In genomic region chr1:55029446-55029845, GRCm38 (mm10) we compare ENCODE assay signal across 17 mouse cellular contexts. TPM values are rescaled to one million over a fixed set of nuclear protein-coding genes. Genes with fewer than 3 reads are reported as not detected.
DNase-seq lines count a peak whose midpoint lies in the region; ATAC-seq and TF ChIP-seq lines count a peak whose summit lies in the region.
"Had no signal": no experiment of that assay in that cellular context is flagged by ENCODE, and none has a peak within 500 bp of the region (broad histone marks: within the 10 kb centered on the region; RNA-seq: fewer than 3 reads in every experiment).

No protein-coding gene starts in this region.

- H3K27me3 ChIP-seq in heart, embryonic 15.5 days = no peaks in the 10 kb centered on the region
- H3K27me3 ChIP-seq in testis, adult 2 months (ENCODE audit: control insufficient read depth, insufficient read depth, low read length) = no peaks in the 10 kb centered on the region
- H3K27me3 ChIP-seq: embryonic facial prominence, embryonic 13.5 days; forebrain, embryonic 13.5 days; lung, embryonic 15.5 days; midbrain, embryonic 15.5 days had no signal

- ATAC-seq in heart, embryonic 15.5 days (replicated peaks; ENCODE audit: insufficient number of reproducible peaks, insufficient read depth, low FRiP score, low read depth) = no peak
- ATAC-seq: forebrain, embryonic 13.5 days; hindbrain, embryonic 16.5 days; midbrain, embryonic 15.5 days had no signal

- intact Hi-C loops in heart, postnatal 25 days (cut with DNase I) = no loop called here

- no peaks in the 10 kb centered on the region for H3K9me3 ChIP-seq in heart, embryonic 15.5 days (replicated peaks)
- H3K9me3 ChIP-seq: embryonic facial prominence, embryonic 13.5 days; forebrain, embryonic 13.5 days; lung, embryonic 15.5 days; midbrain, embryonic 15.5 days had no signal

- H3K36me3 ChIP-seq in heart, embryonic 15.5 days = no peaks in the 10 kb centered on the region
- H3K36me3 ChIP-seq in testis, adult 2 months (ENCODE audit: control insufficient read depth, insufficient read depth, low read length) = no peaks in the 10 kb centered on the region
- H3K36me3 ChIP-seq: embryonic facial prominence, embryonic 13.5 days; lung, embryonic 15.5 days; midbrain, embryonic 15.5 days had no signal

- no peak for TF ChIP-seq POLR2A in testis, adult 2 months (IDR thresholded peaks at IDR 0.05; ENCODE audit: control insufficient read depth, low read depth, low read length)

- peaks cover 8% of the 10 kb centered on the region for H3K4me1 ChIP-seq in heart, embryonic 15.5 days (replicated peaks)
- no peaks in the 10 kb centered on the region; the same call in 1 of the 2 replicates for H3K4me1 ChIP-seq in testis, adult 2 months (ENCODE audit: control insufficient read depth, insufficient read depth, low read length)

- H3K4me2 ChIP-seq in heart, embryonic 15.5 days = no peak overlapping the region
- H3K4me2 ChIP-seq: embryonic facial prominence, embryonic 13.5 days; forebrain, embryonic 13.5 days; midbrain, embryonic 15.5 days had no signal

- no peak for DNase-seq in heart, postnatal 25 days (ENCODE audit: low spot score)
- no peak for DNase-seq in testis, postnatal 14 days (ENCODE audit: low spot score)
- peak; percentile 70 for DNase-seq in induced T-regulatory cell, adult 2 months (ENCODE audit: low read depth)
- peak; percentile 33 for DNase-seq in thymus, postnatal 14 days
- no peak for DNase-seq in embryo, embryonic 11 days
- no peak for DNase-seq in urinary bladder, postnatal 14 days (ENCODE audit: low spot score)
- DNase-seq: cerebellum, adult 2 months; gastrocnemius, postnatal 25 days; kidney, postnatal 4 days; right cerebral cortex, adult 18-20 months had no signal

- TF ChIP-seq CTCF in testis, adult 2 months (IDR thresholded peaks at IDR 0.05; ENCODE audit: control insufficient read depth, insufficient read depth, insufficient replicate concordance, low read depth, low read length) = no peak

- 69% methylated on average over 4 of the region's 4 CpGs for WGBS in heart, embryonic 15.5 days

- H3K4me3 ChIP-seq in heart, embryonic 15.5 days = no peak overlapping the region; the same call in 1 of the 2 replicates
- H3K4me3 ChIP-seq in testis, adult 2 months (ENCODE audit: control insufficient read depth, low read depth, low read length) = peak overlapping the region; percentile 3; the same call in 1 of the 2 replicates
- H3K4me3 ChIP-seq: embryonic facial prominence, embryonic 13.5 days; forebrain, embryonic 13.5 days; lung, embryonic 15.5 days; midbrain, embryonic 15.5 days had no signal

- peak overlapping the region; percentile 57; the same call in 1 of the 2 replicates for H3K27ac ChIP-seq in heart, embryonic 15.5 days
- no peak overlapping the region for H3K27ac ChIP-seq in testis, adult 2 months (ENCODE audit: control insufficient read depth, insufficient read depth, low read depth, low read length)
- H3K27ac ChIP-seq: embryonic facial prominence, embryonic 13.5 days; forebrain, embryonic 13.5 days; lung, embryonic 15.5 days; midbrain, embryonic 15.5 days had no signal

- no peak overlapping the region for H3K9ac ChIP-seq in heart, embryonic 15.5 days
- H3K9ac ChIP-seq: embryonic facial prominence, embryonic 13.5 days; forebrain, embryonic 13.5 days; lung, embryonic 15.5 days; midbrain, embryonic 15.5 days had no signal

RNA-seq across cellular contexts. Expression of gene Sf3b1, which starts 2.2 kb away (rescaled TPM):
- polyA plus RNA-seq in heart, embryonic 15.5 days (2015; fragmentation: Nextera tagmentation; extraction: Ambion mirVana) = 189 and 205 TPM in 2 replicates
- 10 to 100 TPM; 69.3 to 87.4 TPM for total RNA-seq in heart, postnatal 25 days (2021)
- 22.3 and 27.6 TPM in 2 replicates for polyA plus RNA-seq in testis, adult 2 months (2012; rRNA removed)

RNA-seq across cellular contexts. Expression of gene Coq10b, which starts 23.1 kb away (rescaled TPM):
- polyA plus RNA-seq in heart, embryonic 15.5 days (2015; fragmentation: Nextera tagmentation; extraction: Ambion mirVana) = 17.4 and 18.7 TPM in 2 replicates
- 10 to 100 TPM; 24.2 to 67.0 TPM for total RNA-seq in heart, postnatal 25 days (2021)
- polyA plus RNA-seq in testis, adult 2 months (2012; rRNA removed) = 16.0 and 20.5 TPM in 2 replicates

RNA-seq across cellular contexts. Expression of gene Hspe1, which starts 58.5 kb away (rescaled TPM):
- polyA plus RNA-seq in heart, embryonic 15.5 days (2015; fragmentation: Nextera tagmentation; extraction: Ambion mirVana) = 254 and 359 TPM in 2 replicates
- 100 to 1,000 TPM; 159 to 187 TPM for total RNA-seq in heart, postnatal 25 days (2021)
- 15.7 and 17.2 TPM in 2 replicates for polyA plus RNA-seq in testis, adult 2 months (2012; rRNA removed)

RNA-seq across cellular contexts. Expression of gene Hspd1, which starts 58.6 kb away (rescaled TPM):
- polyA plus RNA-seq in heart, embryonic 15.5 days (2015; fragmentation: Nextera tagmentation; extraction: Ambion mirVana) = 417 and 450 TPM in 2 replicates
- 100 to 1,000 TPM; 361 to 395 TPM for total RNA-seq in heart, postnatal 25 days (2021)
- polyA plus RNA-seq in testis, adult 2 months (2012; rRNA removed) = 10.3 and 12.8 TPM in 2 replicates

Comparison
In these comparisons a context has a peak if more than half of its experiments do, and no peak if none do; other contexts are left out.
1. DNase-seq: peak in induced T-regulatory cell, adult 2 months (single experiment) and thymus, postnatal 14 days (single experiment); none in heart, postnatal 25 days (single experiment), testis, postnatal 14 days (single experiment), embryo, embryonic 11 days (single experiment) and urinary bladder, postnatal 14 days (single experiment).
2. RNA of gene Hspe1, which starts 58.5 kb away (polyA plus RNA-seq): 254 to 359 TPM in heart, embryonic 15.5 days; 15.7 to 17.2 TPM in testis, adult 2 months; every median in the first group is over 10 times any median in the second.